Mouse (Mus musculus) liver, embryonic 15.5 days (tissue): Measurements from ENCODE around the gene Clec16a. TPM values are rescaled to one million over a fixed set of nuclear protein-coding genes. Genes with fewer than 3 reads are reported as not detected.

Experiments
- ATAC-seq: fragments of 200-750 bp; cut with Nextera tagmentation; 2 replicates; pipeline ENCODE4 v1.8.0; 2017; ENCODE audit warnings: moderate number of reproducible peaks, mild to moderate bottlenecking, moderate library complexity; ENCODE audit not compliant: insufficient read depth
- H3K27ac ChIP-seq: fragments of 300-500 bp; sonication (generic); replicated peaks from 2 replicates; pipeline ENCODE4 v1.5.1; 2015; ENCODE audit warnings: mild to moderate bottlenecking, inconsistent platforms
- H3K27me3 ChIP-seq: fragments of 300-500 bp; sonication (generic); 2 replicates; pipeline ENCODE4 v1.6.1; 2015; ENCODE audit warnings: mild to moderate bottlenecking, inconsistent platforms
- H3K36me3 ChIP-seq: fragments of 300-500 bp; sonication (generic); replicated peaks from 2 replicates; pipeline ENCODE4 v1.6.1; 2015; ENCODE audit warnings: moderate library complexity, mild to moderate bottlenecking, inconsistent platforms
- H3K4me1 ChIP-seq: fragments of 300-500 bp; sonication (generic); replicated peaks from 2 replicates; pipeline ENCODE4 v1.6.1; 2015; ENCODE audit warnings: inconsistent platforms
- H3K4me2 ChIP-seq: fragments of 300-500 bp; sonication (generic); 2 replicates; pipeline ENCODE4 v1.6.1; 2015; ENCODE audit warnings: moderate library complexity, mild to moderate bottlenecking, inconsistent platforms
- H3K4me3 ChIP-seq: fragments of 300-500 bp; sonication (generic); replicated peaks from 2 replicates; pipeline ENCODE4 v1.5.1; 2015; ENCODE audit warnings: mild to moderate bottlenecking, inconsistent platforms
- H3K9ac ChIP-seq: fragments of 300-500 bp; sonication (generic); 2 replicates; pipeline ENCODE4 v1.6.1; 2015; ENCODE audit warnings: moderate library complexity, mild to moderate bottlenecking, inconsistent platforms
- H3K9me3 ChIP-seq: fragments of 300-500 bp; sonication (generic); replicated peaks from 2 replicates; pipeline ENCODE4 v1.6.1; 2016; ENCODE audit warnings: inconsistent platforms
- WGBS: fragments of 180-500 bp; shearing (Covaris S2); methylation state at CpG from one replicate; pipeline ENCODE4 v1.1.7; 2015; ENCODE audit warnings: mixed read lengths; ENCODE audit not compliant: insufficient replicate concordance; 5-methylcytosine and 5-hydroxymethylcytosine counted together
- polyA plus RNA-seq: library from polyadenylated mRNA; unstranded; fragments of >200 nt; fragmentation: Nextera tagmentation; extraction: Ambion mirVana; gene quantifications from 2 replicates; pipeline ENCODE4 v1.2.1, GENCODE M21; 2015

The Clec16a gene
- polyA plus RNA-seq, 1 experiment from 2014 or later: 10.9 TPM

DNA sequence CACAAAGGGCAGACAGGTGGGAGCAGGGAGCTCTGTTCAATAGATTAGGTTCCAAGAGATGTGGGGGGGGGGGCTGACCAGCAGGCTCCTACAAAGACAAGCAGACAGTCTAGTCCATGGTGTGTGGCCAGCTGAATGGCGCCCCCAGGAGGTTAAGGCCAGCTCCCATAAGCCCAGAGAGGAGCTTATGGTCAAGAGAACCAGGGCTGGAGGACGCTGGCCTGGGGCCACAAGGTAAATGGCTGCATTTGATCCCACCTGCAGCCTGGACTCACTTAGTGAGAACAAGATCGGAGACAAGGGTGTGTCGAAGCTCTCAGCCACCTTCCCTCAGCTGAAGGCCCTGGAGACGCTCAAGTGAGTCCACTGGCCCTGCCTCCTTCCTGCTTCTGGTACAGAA is 27.1 kb upstream of the Clec16a start:
- ATAC-seq: no peak
- Histone ChIP-seq H3K4me1 (no peaks in the 10 kb centered on the region), H3K27ac (no peak overlapping the region), H3K9ac (no peak overlapping the region), H3K4me2 (no peak overlapping the region), H3K36me3 (no peaks in the 10 kb centered on the region), H3K27me3 (no peaks in the 10 kb centered on the region), H3K9me3 (no peaks in the 10 kb centered on the region), H3K4me3 (no peak overlapping the region)
- 33% methylated on average over 5 of the region's 5 CpGs for WGBS

DNA sequence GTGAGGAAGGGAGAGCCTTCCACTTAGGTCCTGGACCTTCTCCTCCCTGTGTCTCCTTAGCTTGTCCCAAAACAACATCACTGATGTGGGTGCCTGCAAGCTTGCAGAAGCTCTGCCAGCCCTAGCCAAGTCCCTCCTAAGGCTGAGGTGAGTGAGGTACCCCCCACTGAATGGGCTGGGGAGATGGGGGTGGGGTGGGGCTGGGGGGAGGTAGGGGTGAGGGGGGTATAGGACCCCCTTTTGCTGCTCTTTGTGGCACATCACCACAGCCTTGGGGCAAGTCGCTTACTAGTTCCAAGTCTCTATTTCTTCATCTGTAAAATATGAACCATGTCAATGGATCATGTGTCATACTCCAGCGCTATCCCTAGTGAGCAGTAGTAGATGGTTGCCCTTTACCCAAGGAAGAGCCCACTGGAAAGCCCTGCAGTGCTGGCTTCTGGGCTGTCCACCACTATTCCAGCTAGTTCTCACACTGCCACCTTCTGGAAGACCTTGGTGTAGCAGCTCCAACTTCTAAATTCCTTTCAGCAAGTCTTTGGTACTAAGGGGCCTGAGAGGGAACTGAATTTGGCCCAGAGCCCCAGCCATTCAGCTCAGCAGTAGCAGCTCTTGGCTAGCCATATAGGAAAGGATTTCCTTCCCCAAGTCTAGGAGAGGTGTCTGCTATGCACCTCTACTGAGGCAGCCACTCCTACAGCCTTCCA is 24.1 kb upstream of the Clec16a start:
- H3K36me3 ChIP-seq: no peaks in the 10 kb centered on the region
- no peak overlapping the region for H3K4me3 ChIP-seq
- 0 out of 2 replicates have a peak, but pooled peaks cover 2% of the 10 kb centered on the region for H3K4me1 ChIP-seq
- no peak overlapping the region for H3K4me2 ChIP-seq
- no peaks in the 10 kb centered on the region for H3K9me3 ChIP-seq
- H3K27ac ChIP-seq: no peak overlapping the region
- no peak overlapping the region for H3K9ac ChIP-seq
- WGBS: 25% methylated on average over 2 of the region's 2 CpGs
- no peaks in the 10 kb centered on the region for H3K27me3 ChIP-seq
- ATAC-seq: no peak

GRCm38 (mm10) chr16:10522811-10523210 is 22.3 kb upstream of the Clec16a start:
- Histone ChIP-seq H3K36me3 (no peaks in the 10 kb centered on the region), H3K9me3 (no peaks in the 10 kb centered on the region), H3K4me3 (no peak overlapping the region), H3K27me3 (no peaks in the 10 kb centered on the region), H3K4me1 (0 out of 2 replicates have a peak, but pooled peaks cover 2% of the 10 kb centered on the region), H3K4me2 (no peak overlapping the region), H3K27ac (no peak overlapping the region), H3K9ac (no peak overlapping the region)
- WGBS: 74% methylated on average over 1 of the region's 1 CpGs
- no peak for ATAC-seq

GRCm38 (mm10) chr16:10523650-10524049 is 21.5 kb upstream of the Clec16a start:
- Histone ChIP-seq H3K27me3 (no peaks in the 10 kb centered on the region), H3K36me3 (no peaks in the 10 kb centered on the region), H3K9me3 (no peaks in the 10 kb centered on the region), H3K9ac (no peak overlapping the region), H3K4me3 (no peak overlapping the region), H3K27ac (no peak overlapping the region), H3K4me2 (no peak overlapping the region), H3K4me1 (0 out of 2 replicates have a peak, but pooled peaks cover 2% of the 10 kb centered on the region)
- ATAC-seq: no peak
- 73% methylated on average over 8 of the region's 8 CpGs for WGBS

DNA sequence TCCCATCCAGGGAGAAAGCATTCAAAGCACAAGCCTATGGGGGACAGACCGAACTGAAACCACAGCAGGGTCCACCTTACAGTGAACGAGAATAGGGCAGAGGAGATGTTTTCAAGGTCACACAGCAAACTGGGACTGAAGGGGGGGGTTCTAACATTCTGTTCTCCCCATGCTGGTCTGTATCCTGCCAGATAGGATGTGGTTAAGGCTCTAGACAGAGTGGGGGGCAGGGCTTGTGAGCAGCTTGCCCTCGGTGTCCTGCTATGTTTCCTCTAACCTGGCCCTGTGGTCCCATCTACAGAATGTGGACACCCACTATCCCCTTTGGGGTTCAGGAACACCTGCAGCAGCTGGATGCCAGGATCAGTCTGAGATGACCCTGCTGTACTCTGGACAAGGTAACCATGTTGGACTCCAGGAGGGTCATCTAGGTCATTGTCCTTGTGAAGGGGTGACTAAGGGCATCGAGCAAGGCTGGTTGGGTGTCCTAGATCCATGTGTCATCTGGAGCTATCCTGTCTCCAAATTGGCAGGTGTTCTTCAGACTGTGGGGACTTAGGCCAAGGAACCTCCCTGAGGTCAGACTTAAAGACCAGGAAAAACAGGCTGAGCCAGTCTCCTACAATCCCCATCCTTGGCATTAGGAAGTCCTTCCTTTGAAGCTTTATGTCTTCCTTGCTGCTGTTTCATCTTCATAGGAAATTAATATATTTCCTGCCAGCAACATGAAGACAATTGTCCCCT is 20.1 kb upstream of the Clec16a start:
- Histone ChIP-seq H3K9ac (no peak overlapping the region), H3K4me3 (no peak overlapping the region), H3K9me3 (no peaks in the 10 kb centered on the region), H3K4me2 (no peak overlapping the region), H3K27me3 (no peaks in the 10 kb centered on the region), H3K36me3 (no peaks in the 10 kb centered on the region), H3K4me1 (0 out of 2 replicates have a peak, but pooled peaks cover 2% of the 10 kb centered on the region), H3K27ac (no peak overlapping the region)
- no peak for ATAC-seq
- 19% methylated on average over 4 of the region's 4 CpGs for WGBS

DNA sequence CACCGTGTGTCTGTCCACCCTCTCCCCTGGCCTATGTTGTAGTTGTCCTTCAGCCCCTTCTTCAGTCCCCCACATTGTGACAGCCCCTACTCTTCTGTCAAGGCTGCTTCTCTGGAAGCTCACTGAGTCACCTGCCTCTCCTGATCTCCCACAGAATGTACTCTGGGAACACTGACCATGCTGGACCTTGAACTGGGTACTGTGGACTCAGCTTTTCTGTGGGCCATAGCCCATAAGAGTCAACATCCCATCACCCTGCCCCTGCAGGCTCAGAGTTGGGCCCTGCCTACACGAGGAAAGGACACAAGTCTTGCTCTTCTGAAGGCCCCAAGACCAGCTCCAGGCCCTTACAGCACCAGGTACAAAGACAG is 19.5 kb upstream of the Clec16a start:
- H3K27ac ChIP-seq: no peak overlapping the region
- 27% methylated on average over 2 of the region's 2 CpGs for WGBS
- H3K36me3 ChIP-seq: no peaks in the 10 kb centered on the region
- H3K9ac ChIP-seq: no peak overlapping the region
- no peak for ATAC-seq
- no peaks in the 10 kb centered on the region for H3K27me3 ChIP-seq
- no peaks in the 10 kb centered on the region for H3K9me3 ChIP-seq
- H3K4me1 ChIP-seq: 0 out of 2 replicates have a peak, but pooled peaks cover 2% of the 10 kb centered on the region
- H3K4me2 ChIP-seq: no peak overlapping the region
- no peak overlapping the region for H3K4me3 ChIP-seq

GRCm38 (mm10) chr16:10527046-10527644 is 18.0 kb upstream of the Clec16a start:
- Histone ChIP-seq H3K9ac (no peak overlapping the region), H3K27me3 (no peaks in the 10 kb centered on the region), H3K27ac (no peak overlapping the region), H3K4me2 (no peak overlapping the region), H3K4me3 (no peak overlapping the region), H3K4me1 (0 out of 2 replicates have a peak, but pooled peaks cover 2% of the 10 kb centered on the region), H3K9me3 (no peaks in the 10 kb centered on the region), H3K36me3 (no peaks in the 10 kb centered on the region)
- 67% methylated on average over 6 of the region's 6 CpGs for WGBS
- no peak for ATAC-seq

DNA sequence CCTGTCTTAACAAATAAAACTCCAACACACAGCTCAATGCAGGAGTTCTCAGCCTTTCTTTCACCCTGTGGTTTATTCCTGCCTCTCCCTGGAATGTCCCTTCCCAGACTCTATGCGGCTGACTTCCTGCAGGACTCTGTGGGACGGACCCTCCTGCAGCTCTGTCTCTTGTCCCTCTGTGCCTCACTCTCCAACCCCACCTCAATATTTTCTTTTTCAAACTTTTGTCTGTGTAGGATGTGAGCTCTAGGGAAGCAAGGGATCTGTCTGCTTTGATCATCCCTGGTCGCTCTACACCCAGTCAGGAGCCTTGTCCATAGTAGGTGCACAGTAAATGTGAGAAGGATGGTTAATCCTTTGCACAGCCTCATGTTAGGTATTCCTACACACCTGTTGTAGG is 16.8 kb upstream of the Clec16a start:
- H3K4me1 ChIP-seq: 0 out of 2 replicates have a peak, but pooled peaks cover 2% of the 10 kb centered on the region
- no peak overlapping the region for H3K4me2 ChIP-seq
- H3K36me3 ChIP-seq: no peaks in the 10 kb centered on the region
- H3K4me3 ChIP-seq: no peak overlapping the region
- H3K9ac ChIP-seq: no peak overlapping the region
- no peaks in the 10 kb centered on the region for H3K9me3 ChIP-seq
- no peak for ATAC-seq
- WGBS: 70% methylated on average over 3 of the region's 3 CpGs
- H3K27me3 ChIP-seq: no peaks in the 10 kb centered on the region
- H3K27ac ChIP-seq: no peak overlapping the region

DNA sequence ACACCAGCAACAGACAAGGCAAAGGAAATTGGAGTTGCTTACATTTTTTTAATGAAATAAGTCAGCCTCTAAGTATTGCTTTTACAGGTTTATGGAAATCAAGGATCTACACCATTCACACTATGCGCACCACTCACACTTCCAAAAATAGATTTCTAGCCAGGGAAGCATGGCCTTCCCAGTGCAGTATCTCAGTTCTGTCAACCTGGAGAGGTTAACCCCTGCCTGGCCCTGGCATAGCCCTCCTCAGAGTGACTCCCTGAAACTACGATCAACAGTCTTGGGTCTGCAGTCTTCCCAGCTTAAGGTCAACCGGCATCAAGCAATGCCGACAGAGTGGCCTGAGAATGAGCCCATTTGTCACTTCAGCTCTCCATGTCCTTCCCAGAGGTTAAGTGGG is 15.0 kb upstream of the Clec16a start:
- no peaks in the 10 kb centered on the region for H3K36me3 ChIP-seq
- H3K27ac ChIP-seq: no peak overlapping the region
- WGBS: 82% methylated on average over 4 of the region's 4 CpGs
- H3K9ac ChIP-seq: no peak overlapping the region
- H3K4me2 ChIP-seq: no peak overlapping the region
- no peaks in the 10 kb centered on the region for H3K9me3 ChIP-seq
- H3K4me3 ChIP-seq: no peak overlapping the region
- no peaks in the 10 kb centered on the region for H3K27me3 ChIP-seq
- no peaks in the 10 kb centered on the region for H3K4me1 ChIP-seq
- no peak for ATAC-seq

- H3K36me3 ChIP-seq: no peaks in the 10 kb centered on the region
- no peak overlapping the region for H3K4me2 ChIP-seq
- H3K4me1 ChIP-seq: no peaks in the 10 kb centered on the region
- no peaks in the 10 kb centered on the region for H3K27me3 ChIP-seq
- WGBS: 67% methylated on average over 4 of the region's 4 CpGs
- no peaks in the 10 kb centered on the region for H3K9me3 ChIP-seq
- H3K27ac ChIP-seq: no peak overlapping the region
- H3K9ac ChIP-seq: no peak overlapping the region
- no peak overlapping the region for H3K4me3 ChIP-seq
- ATAC-seq: no peak
Measured at GRCm38 (mm10) chr16:10533781-10534180, 11.4 kb upstream of the Clec16a start.

DNA sequence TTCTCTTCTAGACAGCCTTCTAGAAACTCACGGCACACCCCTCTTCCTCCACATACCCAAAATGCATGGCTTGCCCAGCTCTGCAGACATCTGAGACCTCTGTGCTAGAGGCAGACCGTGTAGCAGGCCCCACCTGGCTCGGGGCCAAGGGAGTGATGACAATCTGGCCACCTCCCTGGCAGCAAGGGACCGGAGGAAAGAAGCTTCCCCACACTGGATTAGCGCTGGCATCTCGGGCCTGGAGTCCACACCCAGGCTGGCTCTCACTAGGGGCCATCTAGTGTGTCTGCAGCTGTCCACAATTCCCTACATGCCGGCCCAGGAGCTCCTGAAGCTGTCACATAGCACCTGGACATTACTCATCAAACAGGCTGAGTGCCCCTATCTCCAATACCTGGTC is 10.6 kb upstream of the Clec16a start:
- no peak for ATAC-seq
- Histone ChIP-seq H3K4me1 (0 out of 2 replicates have a peak, but pooled peaks cover under 1% of the 10 kb centered on the region), H3K36me3 (no peaks in the 10 kb centered on the region), H3K9ac (no peak overlapping the region), H3K27ac (no peak overlapping the region), H3K4me2 (no peak overlapping the region), H3K9me3 (no peaks in the 10 kb centered on the region), H3K27me3 (no peaks in the 10 kb centered on the region), H3K4me3 (no peak overlapping the region)
- 68% methylated on average over 7 of the region's 7 CpGs for WGBS
